Mouse (Mus musculus) forebrain, embryonic 16.5 days (tissue): ENCODE results near the gene Ifng. TPM values are rescaled to one million over a fixed set of nuclear protein-coding genes. Genes with fewer than 3 reads are reported as not detected.

Experiments used
- ATAC-seq: fragments of 200-750 bp; cut with Nextera tagmentation; 2 replicates; pipeline ENCODE4 v1.8.0; 2017; ENCODE audit warnings: mild to moderate bottlenecking, moderate library complexity
- H3K27ac ChIP-seq: fragments of 300-500 bp; sonication (generic); 2 replicates; pipeline ENCODE4 v1.5.1; 2014; ENCODE audit warnings: low read length, control low read depth
- H3K27me3 ChIP-seq: fragments of 300-500 bp; sonication (generic); replicated peaks from 2 replicates; pipeline ENCODE4 v1.6.1; 2014; ENCODE audit warnings: low read length; ENCODE audit not compliant: control insufficient read depth, insufficient read depth
- H3K36me3 ChIP-seq: fragments of 300-500 bp; sonication (generic); 2 replicates; pipeline ENCODE4 v1.6.1; 2014; ENCODE audit not compliant: control insufficient read depth, insufficient read depth
- H3K4me1 ChIP-seq: fragments of 300-500 bp; sonication (generic); replicated peaks from 2 replicates; pipeline ENCODE4 v1.6.1; 2014; ENCODE audit warnings: low read length; ENCODE audit not compliant: control insufficient read depth, insufficient read depth
- H3K4me2 ChIP-seq: fragments of 300-500 bp; sonication (generic); 2 replicates; pipeline ENCODE4 v1.6.1; 2014; ENCODE audit warnings: mild to moderate bottlenecking, low read length, control low read depth
- H3K4me3 ChIP-seq: fragments of 300-500 bp; sonication (generic); replicated peaks from 2 replicates; pipeline ENCODE4 v1.5.1; 2014; ENCODE audit warnings: mild to moderate bottlenecking, low read length, control low read depth
- H3K9ac ChIP-seq: fragments of 300-500 bp; sonication (generic); replicated peaks from 2 replicates; pipeline ENCODE4 v1.6.1; 2014; ENCODE audit warnings: low read depth, low read length, control low read depth
- H3K9me3 ChIP-seq: fragments of 300-500 bp; sonication (generic); 2 replicates; pipeline ENCODE4 v1.6.1; 2016; ENCODE audit warnings: low read length; ENCODE audit not compliant: control insufficient read depth
- WGBS: fragments of 180-500 bp; shearing (Covaris S2); extraction: QIAGEN DNeasy Blood & Tissue Kit; methylation state at CpG from one replicate; pipeline ENCODE4 v1.1.7; 2014; 5-methylcytosine and 5-hydroxymethylcytosine counted together
- polyA plus RNA-seq: library from polyadenylated mRNA; unstranded; fragments of >200 nt; fragmentation: Nextera tagmentation; extraction: Ambion mirVana; gene quantifications from 2 replicates; pipeline ENCODE4 v1.2.1, GENCODE M21; 2015

Ifng gene
- polyA plus RNA-seq, 1 experiment from 2014 or later, result not detected

GRCm38 (mm10) chr10:118442999-118443398, 2.2 kb downstream of the Ifng start:
- Histone ChIP-seq H3K4me1 (no peaks in the 10 kb centered on the region; the same call in 1 of the 2 replicates), H3K27me3 (no peaks in the 10 kb centered on the region), H3K36me3 (no peaks in the 10 kb centered on the region), H3K9me3 (no peaks in the 10 kb centered on the region), H3K4me2 (no peak overlapping the region), H3K27ac (no peak overlapping the region), H3K9ac (no peak overlapping the region), H3K4me3 (no peak overlapping the region)
- 87% methylated on average over 6 of the region's 6 CpGs for WGBS
- ATAC-seq, result no peak

GRCm38 (mm10) chr10:118445021-118445420, 4.2 kb downstream of the Ifng start:
- WGBS, result 95% methylated on average over 6 of the region's 6 CpGs
- ATAC-seq, result no peak
- no peak overlapping the region for H3K9ac ChIP-seq

GRCm38 (mm10) chr10:118445502-118445901, 4.7 kb downstream of the Ifng start:
- no peak overlapping the region for H3K27ac ChIP-seq
- no peaks in the 10 kb centered on the region for H3K27me3 ChIP-seq
- no peak overlapping the region for H3K9ac ChIP-seq
- H3K9me3 ChIP-seq, result no peaks in the 10 kb centered on the region
- WGBS, result 70% methylated on average over 8 of the region's 8 CpGs
- H3K4me2 ChIP-seq, result no peak overlapping the region
- no peaks in the 10 kb centered on the region; the same call in 1 of the 2 replicates for H3K4me1 ChIP-seq
- H3K36me3 ChIP-seq, result no peaks in the 10 kb centered on the region
- no peak for ATAC-seq
- H3K4me3 ChIP-seq, result no peak overlapping the region

More at GRCm38 (mm10) chr10:118445021-118445420, 4.2 kb downstream of the Ifng start:
- H3K27ac ChIP-seq, result no peak overlapping the region
- no peaks in the 10 kb centered on the region for H3K27me3 ChIP-seq
- H3K4me2 ChIP-seq, result no peak overlapping the region
- no peaks in the 10 kb centered on the region for H3K36me3 ChIP-seq
- H3K4me1 ChIP-seq, result no peaks in the 10 kb centered on the region; the same call in 1 of the 2 replicates
- H3K4me3 ChIP-seq, result no peak overlapping the region
- no peaks in the 10 kb centered on the region for H3K9me3 ChIP-seq

- Histone ChIP-seq H3K9ac (no peak overlapping the region), H3K4me1 (no peaks in the 10 kb centered on the region; the same call in 1 of the 2 replicates), H3K4me2 (no peak overlapping the region), H3K27ac (no peak overlapping the region), H3K4me3 (no peak overlapping the region), H3K36me3 (no peaks in the 10 kb centered on the region), H3K9me3 (no peaks in the 10 kb centered on the region), H3K27me3 (no peaks in the 10 kb centered on the region)
- WGBS, result 67% methylated on average over 14 of the region's 14 CpGs
- no peak for ATAC-seq
These were observed 5.1 kb downstream of the Ifng start for GRCm38 (mm10) chr10:118445978-118446377.

GRCm38 (mm10) chr10:118451747-118452146, 10.9 kb downstream of the Ifng start:
- ATAC-seq, result no peak
- Histone ChIP-seq H3K4me3 (no peak overlapping the region), H3K9ac (no peak overlapping the region), H3K4me1 (no peaks in the 10 kb centered on the region), H3K27me3 (no peaks in the 10 kb centered on the region), H3K9me3 (no peaks in the 10 kb centered on the region), H3K4me2 (no peak overlapping the region), H3K36me3 (no peaks in the 10 kb centered on the region), H3K27ac (no peak overlapping the region)
- WGBS, result 78% methylated on average over 2 of the region's 2 CpGs

- no peak overlapping the region for H3K9ac ChIP-seq
- no peak for ATAC-seq
- WGBS, result 90% methylated on average over 4 of the region's 4 CpGs
These were observed 17.9 kb downstream of the Ifng start for GRCm38 (mm10) chr10:118458729-118459128.

GRCm38 (mm10) chr10:118461126-118461767, 20.4 kb downstream of the Ifng start:
- Histone ChIP-seq H3K4me3 (no peak overlapping the region), H3K4me1 (no peaks in the 10 kb centered on the region), H3K27ac (no peak overlapping the region), H3K27me3 (no peaks in the 10 kb centered on the region), H3K9ac (no peak overlapping the region), H3K9me3 (peaks cover 6% of the 10 kb centered on the region), H3K4me2 (no peak overlapping the region), H3K36me3 (no peaks in the 10 kb centered on the region)
- 57% methylated on average over 6 of the region's 6 CpGs for WGBS
- ATAC-seq, result no peak

More at GRCm38 (mm10) chr10:118458729-118459128, 17.9 kb downstream of the Ifng start:
- Histone ChIP-seq H3K4me1 (no peaks in the 10 kb centered on the region), H3K4me3 (no peak overlapping the region), H3K27me3 (no peaks in the 10 kb centered on the region), H3K4me2 (no peak overlapping the region), H3K36me3 (no peaks in the 10 kb centered on the region), H3K9me3 (no peaks in the 10 kb centered on the region), H3K27ac (no peak overlapping the region)

- Histone ChIP-seq H3K4me2 (no peak overlapping the region), H3K4me3 (no peak overlapping the region), H3K36me3 (no peaks in the 10 kb centered on the region), H3K4me1 (no peaks in the 10 kb centered on the region), H3K27me3 (no peaks in the 10 kb centered on the region), H3K9me3 (peaks cover 6% of the 10 kb centered on the region), H3K27ac (no peak overlapping the region), H3K9ac (no peak overlapping the region)
- ATAC-seq, result no peak
- WGBS, result 48% methylated on average over 6 of the region's 6 CpGs
These were observed 25.6 kb downstream of the Ifng start for GRCm38 (mm10) chr10:118466481-118466880.

- no peak for ATAC-seq
- Histone ChIP-seq H3K4me3 (no peak overlapping the region), H3K27me3 (no peaks in the 10 kb centered on the region), H3K9ac (no peak overlapping the region), H3K36me3 (no peaks in the 10 kb centered on the region), H3K27ac (no peak overlapping the region), H3K9me3 (peaks cover 6% of the 10 kb centered on the region), H3K4me1 (no peaks in the 10 kb centered on the region), H3K4me2 (no peak overlapping the region)
- WGBS, result 81% methylated on average over 3 of the region's 3 CpGs
These were observed 28.2 kb downstream of the Ifng start for GRCm38 (mm10) chr10:118469047-118469446.
